Mouse (Mus musculus): ENCODE results near the gene Accs. TPM values are rescaled to one million over a fixed set of nuclear protein-coding genes. Genes with fewer than 3 reads are reported as not detected.
A peak's percentile ranks its signal among the peaks of the same experiment; 100 is the strongest.

Gene Accs
- 15.1 and 16.0 TPM in 2 replicates for polyA plus RNA-seq (2012; rRNA removed)

DNA sequence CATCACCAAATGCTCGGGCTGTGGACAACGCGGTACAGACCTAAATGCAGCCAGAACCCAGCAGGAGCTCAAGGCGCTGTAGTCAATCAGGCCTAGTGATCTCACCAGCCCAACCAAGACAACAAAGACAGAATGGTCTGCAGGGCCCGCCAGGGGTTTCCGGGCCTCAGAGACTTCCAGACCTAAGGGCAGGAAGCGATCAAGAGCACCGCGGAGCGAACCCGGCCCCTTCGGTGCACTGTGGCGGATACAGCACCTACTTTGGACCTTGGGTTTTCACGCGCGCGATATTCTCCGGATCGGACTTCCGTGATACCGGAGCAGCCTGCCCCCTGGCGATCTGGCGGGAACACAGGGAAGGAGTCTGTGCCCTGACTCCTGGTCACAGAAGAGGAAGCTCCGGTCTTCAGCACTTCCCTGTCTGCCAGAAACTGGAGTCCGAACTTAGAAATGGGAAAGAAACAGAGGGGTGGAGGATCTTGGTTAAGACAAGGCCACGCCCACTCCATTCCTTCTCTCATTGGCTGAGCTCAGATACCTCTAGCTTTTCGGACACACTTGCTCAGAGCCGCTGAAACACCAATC is at the start of gene Accs:
Gene Accs, minus strand, starts transcription at position 439 of the 585 bp plus-strand sequence.
- peak; percentile 54 for DNase-seq (ENCODE audit: low spot score)

DNA sequence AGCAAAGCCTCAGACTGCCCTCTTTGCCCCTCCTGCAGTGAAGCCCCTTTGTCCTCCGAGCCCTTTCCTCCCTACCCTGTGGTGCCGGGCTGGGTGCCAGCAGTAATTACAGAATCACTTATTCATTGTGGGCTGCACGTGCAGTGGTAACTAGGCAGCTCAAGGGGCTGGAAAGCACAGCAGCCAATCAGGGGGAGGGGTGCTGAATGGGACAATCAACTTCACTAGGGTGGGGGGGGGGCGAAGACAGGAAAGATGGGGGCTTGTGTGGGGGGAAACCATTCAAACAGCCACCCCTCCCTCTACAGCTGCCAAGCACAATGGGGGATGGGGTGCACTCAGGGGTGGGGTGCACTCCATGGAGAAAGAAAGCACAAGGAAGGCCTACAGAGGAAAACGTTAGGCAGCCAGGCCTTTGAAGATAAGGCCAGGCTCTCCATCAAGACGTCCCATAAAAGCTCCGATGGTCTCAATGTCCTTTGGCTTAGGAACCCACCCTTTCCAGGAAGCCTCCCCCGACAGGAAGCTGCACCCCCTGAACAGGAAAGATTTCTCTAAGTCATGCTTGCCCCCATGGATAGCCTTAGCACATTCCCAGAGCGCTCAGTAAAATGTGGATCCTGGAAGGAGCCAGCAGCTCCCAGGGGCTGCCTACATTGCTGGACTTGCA is 42.0 kb upstream of the Accs start:
- no peak for DNase-seq (ENCODE audit: low spot score)

DNA sequence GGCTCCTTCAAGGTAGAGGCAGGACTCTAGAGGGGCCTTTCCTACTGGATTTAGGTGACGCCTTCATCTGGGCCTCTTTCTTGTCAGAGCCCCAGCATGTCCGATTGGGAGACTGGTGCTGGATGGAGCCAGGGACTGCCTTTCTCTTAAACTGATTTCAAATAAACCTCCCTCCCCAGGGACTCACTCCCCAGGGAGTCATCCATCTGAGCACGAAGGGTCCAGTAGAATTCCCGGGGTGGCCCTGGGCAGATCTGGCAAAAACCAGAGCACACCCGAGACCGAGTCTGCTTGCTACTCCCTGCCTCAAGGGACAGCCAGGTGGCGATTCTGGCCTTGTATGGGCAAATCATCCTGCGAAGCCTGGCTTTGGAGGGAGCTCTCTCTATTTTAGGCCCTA is 40.4 kb upstream of the Accs start:
- DNase-seq (ENCODE audit: low spot score): no peak

DNA sequence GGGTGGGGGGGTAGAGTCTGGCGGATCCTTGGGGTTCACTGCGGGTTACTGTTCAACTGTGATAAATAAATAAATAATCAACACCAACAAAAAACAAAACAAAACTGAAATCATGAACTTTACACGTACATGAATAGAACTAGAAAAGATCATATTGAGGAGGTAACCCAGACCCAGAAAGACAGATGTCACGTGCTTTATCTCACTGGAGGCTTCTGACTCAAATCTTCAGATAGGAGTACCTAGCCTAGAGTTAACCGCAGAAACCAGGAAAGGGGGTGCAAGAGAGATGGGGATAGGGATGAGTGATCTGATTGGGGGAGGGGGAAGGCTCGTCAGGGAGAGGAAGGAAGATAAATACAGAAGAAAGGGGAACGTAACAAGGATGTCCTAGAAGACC is 39.3 kb upstream of the Accs start:
- no peak for DNase-seq (ENCODE audit: low spot score)

GRCm38 (mm10) chr2:93888366-93888765 is 38.6 kb upstream of the Accs start:
- DNase-seq (ENCODE audit: low spot score): no peak

DNA sequence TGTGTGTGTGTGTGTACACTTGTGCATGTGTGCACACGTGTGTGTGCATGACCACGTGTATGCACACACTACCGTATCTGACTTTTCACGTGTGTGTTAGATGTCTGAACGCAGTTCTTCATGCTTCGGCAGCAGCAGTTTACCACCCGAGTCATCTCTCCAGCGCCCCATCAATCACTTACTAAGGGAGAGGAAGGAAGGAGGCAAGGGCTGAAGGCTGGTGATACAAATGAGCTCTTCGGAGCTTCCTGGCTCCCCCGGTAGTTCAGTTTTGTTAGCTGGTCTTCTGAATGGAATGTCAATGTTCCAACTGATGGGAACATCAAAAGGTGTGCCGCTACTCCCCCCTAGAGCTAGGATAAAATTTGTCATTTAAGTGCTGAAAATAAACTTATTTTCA is 37.5 kb upstream of the Accs start:
- DNase-seq (ENCODE audit: low spot score): no peak

GRCm38 (mm10) chr2:93886013-93886794 is 36.5 kb upstream of the Accs start:
- DNase-seq (ENCODE audit: low spot score): no peak

GRCm38 (mm10) chr2:93883066-93883465 is 33.3 kb upstream of the Accs start:
- no peak for DNase-seq (ENCODE audit: low spot score)

DNA sequence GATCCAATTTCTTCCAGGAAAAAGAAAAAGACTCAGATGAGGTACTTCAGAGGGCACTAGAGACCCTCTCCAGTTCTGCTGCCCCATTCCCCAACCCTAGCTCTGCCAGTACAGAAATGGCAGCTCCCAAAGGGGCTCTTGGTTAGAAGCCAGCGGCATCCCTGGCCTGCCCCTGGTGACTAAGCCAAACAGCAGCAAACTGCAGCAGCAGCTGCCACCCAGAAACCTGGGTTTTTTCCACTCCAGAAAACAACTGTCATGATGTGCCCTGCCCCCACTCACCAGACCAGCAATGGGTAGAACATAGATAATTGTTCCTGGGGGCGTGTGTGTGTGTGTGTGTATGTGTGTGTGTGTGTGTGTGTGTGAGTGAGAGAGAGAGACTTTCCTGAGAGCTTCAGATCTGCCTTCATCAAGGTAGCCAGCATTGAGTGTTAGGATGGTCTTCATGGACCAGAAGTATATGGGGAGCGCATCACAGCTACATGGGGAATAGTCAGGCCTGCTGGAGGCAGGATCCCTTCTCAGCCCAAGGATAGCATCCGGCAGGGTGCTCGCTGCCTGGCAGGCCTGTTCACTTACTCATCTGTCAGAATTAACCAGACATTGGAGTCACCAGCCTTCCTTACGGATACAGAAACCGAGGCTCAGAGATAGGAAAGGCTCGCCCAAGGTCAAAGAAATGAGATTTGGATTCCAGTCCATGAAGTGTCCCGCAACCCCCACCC is 32.1 kb upstream of the Accs start:
- no peak for DNase-seq (ENCODE audit: low spot score)

DNA sequence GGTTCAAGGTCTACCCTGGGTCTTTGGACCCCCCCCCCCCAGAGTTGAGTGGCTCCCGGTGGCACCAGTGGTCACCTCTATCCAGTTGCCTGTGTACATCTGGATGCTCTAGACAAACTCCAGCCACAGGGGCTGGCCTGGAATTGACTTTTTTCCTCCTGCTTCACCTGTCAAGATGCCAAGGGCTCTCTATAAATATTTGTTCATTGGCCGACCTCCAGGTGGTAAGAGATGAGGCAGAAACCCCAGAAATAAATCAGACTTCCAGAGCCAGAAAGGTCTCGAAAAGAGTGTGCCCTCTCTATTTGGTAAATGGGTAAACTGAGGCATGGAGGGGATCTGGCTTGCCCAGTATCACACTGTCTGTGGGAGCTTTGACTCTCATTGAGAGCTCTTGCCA is 31.2 kb upstream of the Accs start:
- DNase-seq (ENCODE audit: low spot score): no peak

GRCm38 (mm10) chr2:93880450-93880849 is 30.7 kb upstream of the Accs start:
- no peak for DNase-seq (ENCODE audit: low spot score)

- DNase-seq (ENCODE audit: low spot score): no peak
Measured at GRCm38 (mm10) chr2:93877005-93877404, 27.3 kb upstream of the Accs start.

DNA sequence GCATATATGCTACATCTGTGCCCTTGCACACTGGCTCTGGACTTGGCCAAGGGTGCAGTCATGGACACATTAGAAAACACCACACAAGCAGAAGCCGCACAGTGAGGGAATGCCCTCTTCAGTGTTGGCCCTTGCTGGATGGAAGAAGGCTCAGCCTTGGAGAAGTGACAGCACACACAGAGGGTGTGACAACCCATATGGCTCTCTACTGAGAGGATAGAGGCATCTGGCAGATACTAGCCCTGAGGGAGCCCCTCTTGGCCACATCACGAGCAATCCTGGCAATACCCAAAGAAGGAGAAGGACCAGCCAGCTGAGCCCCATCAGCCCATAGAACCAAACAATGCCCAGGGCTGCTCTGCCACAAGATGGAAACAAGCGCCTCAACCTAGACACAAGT is 24.9 kb upstream of the Accs start:
- DNase-seq (ENCODE audit: low spot score): no peak

GRCm38 (mm10) chr2:93874227-93874514 is 24.4 kb upstream of the Accs start:
- DNase-seq (ENCODE audit: low spot score): no peak

DNA sequence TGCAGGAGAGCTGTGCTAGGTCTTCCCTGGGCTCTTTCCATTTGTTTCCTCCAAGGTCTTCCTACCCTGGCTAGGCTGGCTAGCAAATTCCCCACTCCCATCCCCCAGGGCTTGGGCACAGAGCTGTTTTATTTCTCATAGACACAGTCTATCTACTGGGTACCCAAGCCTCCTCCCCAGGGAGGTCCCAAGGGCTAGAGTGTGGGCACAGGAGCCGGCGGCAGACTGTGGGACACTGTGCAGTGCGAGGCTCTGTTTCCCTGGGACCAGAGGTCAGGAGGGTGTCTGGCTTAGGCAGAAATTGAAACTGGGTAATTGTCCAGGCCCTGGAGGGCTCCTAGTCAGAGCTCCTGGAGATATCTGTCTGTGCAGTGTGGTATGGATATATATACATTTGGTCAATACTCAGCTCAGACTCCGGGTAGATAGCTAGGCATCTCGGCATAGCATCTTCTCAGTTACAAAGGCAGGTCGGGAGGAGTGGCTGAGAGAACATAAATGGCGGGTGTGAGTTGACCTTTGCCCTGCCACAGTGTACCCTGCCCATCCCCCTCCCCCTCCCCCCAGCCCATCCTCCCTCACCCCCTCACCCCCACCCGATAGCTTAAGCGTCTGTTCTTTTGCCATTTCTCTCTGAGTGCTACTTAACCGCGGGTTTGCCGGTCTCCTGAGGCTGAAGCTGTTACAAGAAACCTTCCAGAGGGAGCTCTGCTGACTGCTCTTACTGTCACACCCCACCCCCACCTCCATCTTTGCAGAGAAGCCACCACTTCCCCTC is 23.9 kb upstream of the Accs start:
- DNase-seq (ENCODE audit: low spot score): no peak

DNA sequence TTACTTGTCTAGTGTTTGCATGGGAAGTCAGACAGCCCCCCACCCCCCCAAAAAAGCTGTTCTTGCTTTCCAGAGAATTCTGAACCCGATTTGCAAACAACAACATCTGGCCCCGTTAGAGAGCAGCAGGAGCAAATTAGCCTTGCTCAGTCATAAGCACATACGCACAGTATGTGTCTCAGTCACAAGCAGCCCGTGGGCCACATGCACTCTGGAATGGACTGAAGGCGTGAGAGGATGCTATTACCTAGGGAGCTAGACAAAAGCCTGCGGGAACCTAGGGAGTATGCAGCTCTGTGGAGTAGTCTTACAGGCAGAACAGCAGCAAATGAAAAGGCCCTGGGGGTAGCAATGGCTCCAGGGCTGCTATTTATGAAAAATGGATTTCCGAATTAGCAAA is 22.5 kb upstream of the Accs start:
- no peak for DNase-seq (ENCODE audit: low spot score)

DNA sequence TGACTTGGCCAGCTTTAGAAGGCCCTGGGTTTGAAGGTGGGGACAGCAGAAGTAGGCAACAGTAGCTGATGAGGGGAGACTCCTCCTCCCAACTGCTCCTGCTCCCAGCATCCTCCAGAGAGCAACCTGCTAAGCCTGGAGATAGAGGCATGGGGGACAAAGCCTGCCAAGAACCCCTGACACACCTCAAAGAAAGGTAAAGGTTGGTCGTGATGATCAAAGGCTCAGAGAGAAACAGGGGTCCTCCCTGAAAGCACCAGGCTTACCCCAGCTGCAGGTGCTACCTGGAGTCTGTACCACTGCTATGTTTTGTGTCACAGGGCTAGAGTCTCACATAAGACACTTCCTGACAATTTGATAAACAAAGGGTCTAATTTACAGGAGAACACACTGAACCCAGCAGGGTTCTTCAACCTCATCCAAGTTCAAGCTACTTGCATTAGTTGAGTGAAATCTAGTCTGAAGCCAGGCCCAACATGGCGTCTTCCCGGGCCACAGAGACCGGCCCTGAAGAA is 21.7 kb upstream of the Accs start:
- no peak for DNase-seq (ENCODE audit: low spot score)

DNA sequence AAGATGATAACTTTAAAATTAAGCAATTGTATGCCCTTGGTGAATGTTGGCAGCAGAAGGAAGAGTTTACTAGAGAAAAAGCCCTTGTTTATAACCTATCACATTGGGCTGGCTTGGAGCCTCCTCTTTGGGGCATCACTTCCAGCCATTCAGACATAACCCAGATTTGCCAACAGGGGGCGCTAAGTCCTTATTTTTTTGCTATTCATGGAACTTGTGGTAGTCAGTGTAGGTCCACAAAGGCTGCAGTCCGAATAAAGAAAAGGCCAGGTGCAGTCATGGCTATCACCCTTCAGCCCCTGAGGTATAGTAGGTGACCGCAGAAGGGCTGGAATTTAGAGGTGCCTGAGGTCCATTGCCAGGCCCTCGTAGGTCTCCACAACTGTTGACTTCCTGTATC is 21.1 kb upstream of the Accs start:
- no peak for DNase-seq (ENCODE audit: low spot score)

DNA sequence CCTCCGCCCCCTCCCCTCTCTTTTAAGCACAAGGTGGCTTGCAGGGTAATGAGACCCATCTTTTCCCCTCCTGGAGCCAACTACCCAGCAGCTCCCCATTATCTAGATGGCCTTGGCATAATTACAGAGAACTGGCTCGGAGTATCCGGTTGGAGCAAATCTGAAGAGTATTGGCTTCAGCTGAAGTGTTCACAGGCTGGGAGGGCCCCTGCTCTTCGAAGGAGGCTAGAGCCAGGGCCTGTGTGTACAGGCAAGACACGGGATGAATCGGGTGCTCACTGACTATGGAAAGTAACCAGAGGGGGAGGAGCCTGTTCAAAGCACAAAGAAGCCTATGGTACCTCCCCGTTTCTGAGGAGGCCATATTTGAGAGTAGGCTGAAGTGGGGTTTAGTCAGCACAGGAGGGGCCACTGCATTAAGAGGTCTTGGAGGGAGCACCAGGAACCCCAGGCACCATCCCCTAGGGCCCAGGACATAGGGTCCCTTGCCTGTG is 19.4 kb upstream of the Accs start, which contains the start of gene Accsl:
Gene Accsl, minus strand, starts transcription at position 51 of the 494 bp plus-strand sequence.
- DNase-seq (ENCODE audit: low spot score): no peak

GRCm38 (mm10) chr2:93868566-93868965 is 18.8 kb upstream of the Accs start:
- no peak for DNase-seq (ENCODE audit: low spot score)

DNA sequence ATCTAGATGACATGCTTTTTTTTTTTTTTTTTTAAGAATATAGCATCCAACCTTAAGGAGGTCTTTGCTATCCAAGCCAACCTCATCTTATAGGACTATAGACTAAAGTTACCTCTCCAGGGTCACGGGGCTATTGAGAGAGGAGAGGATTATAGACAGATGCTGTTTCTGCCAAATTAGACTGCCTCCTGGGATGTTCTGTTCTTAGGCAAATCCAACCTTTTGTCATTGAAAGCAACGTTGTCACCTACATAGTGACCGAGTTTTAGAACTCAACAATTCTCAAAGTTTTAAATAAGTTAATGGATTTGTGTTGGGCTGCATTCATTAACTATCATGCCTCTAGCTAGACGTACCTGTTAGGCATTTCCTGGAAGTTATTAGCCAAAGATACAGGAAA is 13.5 kb upstream of the Accs start:
- no peak for DNase-seq (ENCODE audit: low spot score)
